Mouse (Mus musculus) liver, embryonic 12.5 days (tissue): Measurements from ENCODE around the gene Hist3h2a. TPM values are rescaled to one million over a fixed set of nuclear protein-coding genes. Genes with fewer than 3 reads are reported as not detected.

Experiments
- ATAC-seq: fragments of 200-750 bp; cut with Nextera tagmentation; 2 replicates; pipeline ENCODE4 v1.8.0; 2017; ENCODE audit warnings: moderate number of reproducible peaks, mild to moderate bottlenecking, moderate library complexity
- H3K27ac ChIP-seq: fragments of 300-500 bp; sonication (generic); 2 replicates; pipeline ENCODE4 v1.5.1; 2016; ENCODE audit warnings: mild to moderate bottlenecking
- H3K27me3 ChIP-seq: fragments of 300-500 bp; sonication (generic); replicated peaks from 2 replicates; pipeline ENCODE4 v1.6.1; 2016; ENCODE audit warnings: mild to moderate bottlenecking, moderate library complexity
- H3K36me3 ChIP-seq: fragments of 300-500 bp; sonication (generic); 2 replicates; pipeline ENCODE4 v1.6.1; 2016; ENCODE audit warnings: mild to moderate bottlenecking, moderate library complexity
- H3K4me1 ChIP-seq: fragments of 300-500 bp; sonication (generic); 2 replicates; pipeline ENCODE4 v1.6.1; 2016
- H3K4me2 ChIP-seq: fragments of 300-500 bp; sonication (generic); 2 replicates; pipeline ENCODE4 v1.6.1; 2016; ENCODE audit warnings: mild to moderate bottlenecking, moderate library complexity
- H3K4me3 ChIP-seq: fragments of 300-500 bp; sonication (generic); 2 replicates; pipeline ENCODE4 v1.5.1; 2016; ENCODE audit warnings: mild to moderate bottlenecking, moderate library complexity
- H3K9ac ChIP-seq: fragments of 300-500 bp; sonication (generic); 2 replicates; pipeline ENCODE4 v1.6.1; 2016; ENCODE audit warnings: mild to moderate bottlenecking, moderate library complexity
- H3K9me3 ChIP-seq: fragments of 300-500 bp; sonication (generic); replicated peaks from 2 replicates; pipeline ENCODE4 v1.6.1; 2016; ENCODE audit warnings: mild to moderate bottlenecking, moderate library complexity
- WGBS: fragments of 180-500 bp; shearing (Covaris S2); methylation state at CpG from one replicate; pipeline ENCODE4 v1.1.7; 2016; ENCODE audit not compliant: insufficient replicate concordance; 5-methylcytosine and 5-hydroxymethylcytosine counted together
- polyA plus RNA-seq: library from polyadenylated mRNA; unstranded; fragments of >200 nt; fragmentation: Nextera tagmentation; extraction: Ambion mirVana; gene quantifications from 2 replicates; pipeline ENCODE4 v1.2.1, GENCODE M21; 2016

Gene Hist3h2a
- polyA plus RNA-seq, 1 experiment from 2014 or later, result 14.3 TPM

- no peak for ATAC-seq
- Histone ChIP-seq H3K9ac (no peak overlapping the region), H3K4me2 (no peak overlapping the region), H3K9me3 (no peaks in the 10 kb centered on the region), H3K27ac (no peak overlapping the region), H3K4me3 (no peak overlapping the region), H3K4me1 (peaks cover 52% of the 10 kb centered on the region), H3K36me3 (peaks cover 94% of the 10 kb centered on the region), H3K27me3 (no peaks in the 10 kb centered on the region)
- WGBS, result 87% methylated on average over 7 of the region's 7 CpGs
These were observed 30.2 kb downstream of the Hist3h2a start for GRCm38 (mm10) chr11:58984657-58985056.

DNA sequence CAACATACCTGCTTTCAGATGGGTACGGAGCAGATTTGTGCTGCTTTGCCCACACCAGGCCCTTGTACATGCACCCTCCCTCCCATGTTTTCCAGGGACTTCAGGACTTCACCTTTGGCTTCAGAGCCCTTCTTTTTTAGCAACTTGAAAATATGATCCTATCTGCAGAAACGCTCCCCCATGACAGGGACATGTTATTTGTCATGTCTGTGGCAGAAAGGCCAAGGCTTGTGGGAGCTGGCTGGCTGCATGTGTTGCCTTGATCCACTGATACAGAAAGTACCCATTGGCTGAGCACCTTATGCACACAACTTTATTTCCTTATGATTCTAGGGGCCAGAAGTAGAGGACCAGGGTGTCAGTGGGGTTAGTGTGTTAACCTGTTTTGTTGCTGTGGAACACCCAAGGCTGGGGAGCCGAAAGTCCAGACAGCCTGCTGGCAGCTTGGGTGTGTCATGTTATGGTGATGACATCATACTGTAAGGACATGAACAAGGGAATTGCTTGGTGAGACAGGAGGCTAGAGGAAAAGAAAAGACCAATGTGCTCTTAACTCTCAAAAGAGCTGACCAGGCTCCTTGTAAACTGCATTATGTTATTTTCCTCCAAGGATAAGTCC, 30.9 kb downstream of the Hist3h2a start:
- no peaks in the 10 kb centered on the region for H3K9me3 ChIP-seq
- ATAC-seq, result no peak
- 77% methylated on average over 3 of the region's 3 CpGs for WGBS
- H3K4me2 ChIP-seq, result no peak overlapping the region
- H3K4me1 ChIP-seq, result peaks cover 49% of the 10 kb centered on the region
- no peak overlapping the region for H3K9ac ChIP-seq
- no peak overlapping the region for H3K27ac ChIP-seq
- peaks cover 98% of the 10 kb centered on the region for H3K36me3 ChIP-seq
- H3K27me3 ChIP-seq, result no peaks in the 10 kb centered on the region
- H3K4me3 ChIP-seq, result no peak overlapping the region

- H3K27ac ChIP-seq, result no peak overlapping the region
- 85% methylated on average over 4 of the region's 4 CpGs for WGBS
These were observed 34.7 kb downstream of the Hist3h2a start for GRCm38 (mm10) chr11:58989166-58989565.

GRCm38 (mm10) chr11:58990141-58990540, 35.7 kb downstream of the Hist3h2a start:
- no peak overlapping the region for H3K9ac ChIP-seq
- 91% methylated on average over 17 of the region's 17 CpGs for WGBS

More at GRCm38 (mm10) chr11:58989166-58989565, 34.7 kb downstream of the Hist3h2a start:
- H3K9ac ChIP-seq, result no peak overlapping the region
- peaks cover 50% of the 10 kb centered on the region for H3K4me1 ChIP-seq
- peaks cover 13% of the 10 kb centered on the region for H3K27me3 ChIP-seq
- ATAC-seq, result no peak
- no peak overlapping the region for H3K4me3 ChIP-seq
- H3K9me3 ChIP-seq, result no peaks in the 10 kb centered on the region
- H3K4me2 ChIP-seq, result no peak overlapping the region
- peaks cover 71% of the 10 kb centered on the region for H3K36me3 ChIP-seq

DNA sequence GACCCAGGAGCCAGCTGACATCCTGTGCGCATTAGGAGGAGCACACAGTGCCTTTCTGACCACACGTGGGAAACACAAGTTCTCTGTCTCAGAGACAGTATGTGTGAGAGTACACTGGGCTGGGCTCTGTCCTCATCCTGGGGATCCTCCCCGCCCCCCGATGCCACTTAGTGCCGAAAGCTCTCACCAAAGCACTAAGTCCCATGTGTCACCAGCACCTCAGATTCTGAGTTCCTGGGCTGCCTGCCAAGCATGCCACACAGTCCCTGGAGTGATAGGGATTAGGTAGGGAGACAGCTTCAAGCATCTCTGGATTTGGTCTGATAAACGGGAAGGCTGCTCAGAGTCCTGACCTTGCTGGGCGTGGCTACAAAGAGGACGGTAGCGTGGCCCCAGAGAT, 36.3 kb downstream of the Hist3h2a start:
- Histone ChIP-seq H3K4me2 (no peak overlapping the region), H3K9me3 (no peaks in the 10 kb centered on the region), H3K4me1 (peaks cover 55% of the 10 kb centered on the region), H3K36me3 (peaks cover 54% of the 10 kb centered on the region), H3K4me3 (no peak overlapping the region), H3K9ac (no peak overlapping the region), H3K27ac (no peak overlapping the region), H3K27me3 (peaks cover 28% of the 10 kb centered on the region)
- no peak for ATAC-seq
- WGBS, result 63% methylated on average over 9 of the region's 9 CpGs

More at GRCm38 (mm10) chr11:58990141-58990540, 35.7 kb downstream of the Hist3h2a start:
- no peak for ATAC-seq
- Histone ChIP-seq H3K4me1 (peaks cover 57% of the 10 kb centered on the region), H3K9me3 (no peaks in the 10 kb centered on the region), H3K36me3 (peaks cover 61% of the 10 kb centered on the region), H3K4me3 (no peak overlapping the region), H3K27ac (no peak overlapping the region), H3K27me3 (peaks cover 22% of the 10 kb centered on the region), H3K4me2 (no peak overlapping the region)

GRCm38 (mm10) chr11:58991911-58992310, 37.4 kb downstream of the Hist3h2a start:
- Histone ChIP-seq H3K4me1 (peaks cover 48% of the 10 kb centered on the region), H3K27ac (no peak overlapping the region)

DNA sequence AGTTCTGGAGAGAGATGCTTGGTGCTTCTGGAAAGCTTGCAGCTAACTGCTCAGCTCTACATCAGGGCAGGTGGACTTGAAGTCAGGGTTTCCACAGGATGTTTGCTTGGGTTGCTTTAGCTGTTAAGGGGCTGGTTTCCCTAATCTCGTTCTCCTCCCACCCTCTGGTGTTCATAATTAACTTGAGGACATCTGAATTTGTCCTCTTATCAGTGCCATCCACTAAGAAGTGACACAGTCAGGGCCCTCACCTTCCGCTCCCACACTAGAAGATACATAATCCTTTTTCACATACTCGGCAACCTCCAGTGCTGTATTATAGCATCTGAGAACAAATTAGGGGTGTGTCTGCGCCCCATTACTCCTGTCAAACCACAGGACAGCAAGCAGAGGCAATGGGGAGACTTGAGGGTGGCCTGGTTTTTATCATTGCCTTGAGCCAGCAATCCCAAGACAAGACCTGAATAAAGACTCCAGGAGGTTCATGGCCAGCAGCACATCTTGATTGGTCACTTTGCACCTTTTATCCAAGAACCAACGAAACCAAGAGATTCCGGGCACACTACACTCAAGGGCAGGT, 38.7 kb downstream of the Hist3h2a start:
- no peak overlapping the region for H3K27ac ChIP-seq
- no peak for ATAC-seq
- no peaks in the 10 kb centered on the region for H3K9me3 ChIP-seq
- 54% methylated on average over 6 of the region's 6 CpGs for WGBS
- H3K9ac ChIP-seq, result no peak overlapping the region
- H3K36me3 ChIP-seq, result peaks cover 30% of the 10 kb centered on the region
- H3K4me1 ChIP-seq, result peaks cover 48% of the 10 kb centered on the region
- H3K4me3 ChIP-seq, result no peak overlapping the region
- peaks cover 44% of the 10 kb centered on the region for H3K27me3 ChIP-seq
- no peak overlapping the region for H3K4me2 ChIP-seq

More at GRCm38 (mm10) chr11:58991911-58992310, 37.4 kb downstream of the Hist3h2a start:
- H3K4me3 ChIP-seq, result no peak overlapping the region
- no peaks in the 10 kb centered on the region for H3K9me3 ChIP-seq
- H3K27me3 ChIP-seq, result peaks cover 40% of the 10 kb centered on the region
- H3K36me3 ChIP-seq, result peaks cover 43% of the 10 kb centered on the region
- no peak overlapping the region for H3K4me2 ChIP-seq
- no peak for ATAC-seq
- WGBS, result 64% methylated on average over 3 of the region's 3 CpGs
- H3K9ac ChIP-seq, result no peak overlapping the region

DNA sequence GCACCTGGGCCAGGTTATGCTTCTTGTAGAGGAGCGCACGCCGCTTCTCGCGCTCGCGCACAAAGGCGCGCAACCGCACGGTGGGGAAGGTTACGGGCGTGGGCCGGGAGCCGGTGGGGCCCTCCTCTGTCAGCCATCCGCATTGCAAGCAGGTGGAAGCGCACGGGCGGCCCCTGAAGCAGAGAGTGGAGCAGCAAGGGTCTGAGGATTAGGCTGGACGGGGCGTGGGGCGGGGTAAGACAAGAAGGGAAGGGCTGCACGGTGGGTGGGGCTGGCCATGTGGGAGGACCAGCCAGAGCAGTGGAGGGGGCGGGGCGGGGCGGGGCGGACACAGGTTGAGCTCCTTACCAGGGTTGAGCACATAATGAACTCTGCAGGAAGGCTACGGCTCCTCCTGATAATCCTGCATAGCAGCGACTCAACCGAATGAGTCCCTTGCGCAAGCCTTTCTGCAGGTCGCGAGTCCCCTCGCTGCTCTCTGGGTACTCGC, 39.9 kb downstream of the Hist3h2a start:
- Histone ChIP-seq H3K4me3 (peak overlapping the region; percentile 49), H3K36me3 (peaks cover 18% of the 10 kb centered on the region), H3K27ac (no peak overlapping the region), H3K9ac (peak overlapping the region; percentile 48; the same call in 1 of the 2 replicates), H3K27me3 (peaks cover 53% of the 10 kb centered on the region), H3K4me2 (peak overlapping the region; percentile 78), H3K4me1 (peaks cover 52% of the 10 kb centered on the region), H3K9me3 (no peaks in the 10 kb centered on the region)
- ATAC-seq, result peak; percentile 78
- WGBS, result 2% methylated on average over 35 of the region's 35 CpGs

GRCm38 (mm10) chr11:58995061-58995806, 40.7 kb downstream of the Hist3h2a start:
- Histone ChIP-seq H3K27ac (no peak overlapping the region), H3K27me3 (peaks cover 59% of the 10 kb centered on the region), H3K9ac (no peak overlapping the region), H3K4me1 (peaks cover 50% of the 10 kb centered on the region), H3K9me3 (no peaks in the 10 kb centered on the region), H3K4me2 (peak overlapping the region; percentile 78), H3K36me3 (peaks cover 10% of the 10 kb centered on the region), H3K4me3 (no peak overlapping the region; the same call in 1 of the 2 replicates)
- no peak for ATAC-seq
- 57% methylated on average over 9 of the region's 9 CpGs for WGBS

DNA sequence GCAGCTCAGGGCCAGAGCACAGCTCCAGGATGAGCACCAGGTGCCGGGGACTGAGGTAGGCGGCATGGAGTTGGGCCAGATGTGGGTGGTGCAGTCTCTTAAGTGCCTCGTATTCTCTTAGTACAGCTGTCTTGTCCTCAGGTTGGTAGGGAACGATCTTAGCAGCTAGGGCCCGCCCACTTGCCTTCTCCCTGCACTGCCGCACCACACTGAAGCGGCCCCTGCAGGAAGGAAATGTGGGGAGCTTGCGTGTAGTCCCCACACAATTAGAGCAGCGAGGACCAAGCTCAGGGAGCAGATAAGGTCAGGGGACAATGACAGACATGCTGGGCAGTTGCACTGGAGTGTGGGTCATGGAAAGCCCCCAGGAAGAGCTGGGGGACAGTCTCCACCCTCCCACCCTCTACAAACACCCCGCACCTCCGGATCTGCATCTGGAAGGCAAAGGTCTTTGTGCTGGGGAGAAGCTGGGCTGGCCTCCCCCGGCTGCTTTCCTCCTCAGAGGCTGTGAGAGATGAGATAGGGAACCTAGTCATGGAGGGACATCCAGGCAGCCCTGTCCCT, 41.4 kb downstream of the Hist3h2a start:
- Histone ChIP-seq H3K4me3 (no peak overlapping the region), H3K36me3 (peaks cover 3% of the 10 kb centered on the region; the same call in 1 of the 2 replicates), H3K4me1 (peaks cover 43% of the 10 kb centered on the region), H3K9me3 (no peaks in the 10 kb centered on the region), H3K4me2 (peak overlapping the region; percentile 4; the same call in 1 of the 2 replicates), H3K27ac (no peak overlapping the region), H3K9ac (no peak overlapping the region), H3K27me3 (peaks cover 66% of the 10 kb centered on the region)
- WGBS, result 13% methylated on average over 12 of the region's 12 CpGs
- ATAC-seq, result no peak

GRCm38 (mm10) chr11:58997541-58997940, 43.1 kb downstream of the Hist3h2a start:
- no peak overlapping the region for H3K4me3 ChIP-seq
- no peak overlapping the region for H3K27ac ChIP-seq
- H3K4me2 ChIP-seq, result no peak overlapping the region
- H3K36me3 ChIP-seq, result no peaks in the 10 kb centered on the region
- no peak overlapping the region for H3K9ac ChIP-seq
- WGBS, result 47% methylated on average over 5 of the region's 5 CpGs
- peaks cover 73% of the 10 kb centered on the region for H3K27me3 ChIP-seq
- peaks cover 37% of the 10 kb centered on the region for H3K4me1 ChIP-seq
- no peak for ATAC-seq
- no peaks in the 10 kb centered on the region for H3K9me3 ChIP-seq
